Mouse (Mus musculus) ES-Bruce4 (cell line): ENCODE measurements around the gene Grip2.

Experiments used
- CTCF ChIP-seq: IDR thresholded peaks from one replicate; pipeline ENCODE4 v1.8.1; 2011; ENCODE audit warnings: low read depth, low read length
- EP300 ChIP-seq: IDR thresholded peaks from 2 replicates; pipeline ENCODE4 v1.6.1; 2011; ENCODE audit warnings: low read depth, low read length; ENCODE audit not compliant: insufficient read depth

DNA sequence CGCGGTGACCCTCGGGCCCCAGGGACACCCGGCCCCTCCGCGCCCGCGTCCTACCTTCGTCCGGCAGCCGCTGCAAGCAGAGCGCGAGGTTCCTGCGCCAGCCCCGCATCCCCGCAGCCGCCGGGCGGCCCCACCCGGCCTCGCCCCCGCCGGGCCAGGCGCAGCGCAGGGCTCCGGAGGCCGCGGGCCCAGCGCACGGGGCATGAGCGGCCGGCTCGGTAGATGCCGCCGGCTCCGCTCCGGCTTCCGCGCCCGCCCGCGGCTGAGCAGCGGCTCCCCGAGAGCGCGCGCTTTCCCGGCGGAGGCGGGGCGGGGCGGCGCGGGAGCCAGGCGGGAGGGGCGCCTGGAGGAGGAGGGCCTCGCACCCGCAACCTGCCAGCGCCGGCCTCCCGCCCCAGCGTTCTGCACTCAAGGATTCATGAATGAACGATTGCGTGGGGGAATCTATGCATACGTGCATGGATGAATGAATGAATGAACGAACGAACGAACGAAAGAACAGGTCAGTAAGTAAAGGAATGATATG, 16.6 kb upstream of the Grip2 start:
- no peak for TF ChIP-seq CTCF
- no peak for TF ChIP-seq EP300
